Mouse (Mus musculus) lung, adult 2 months (tissue): ENCODE data around the gene Pusl1. TPM values are rescaled to one million over a fixed set of nuclear protein-coding genes. Genes with fewer than 3 reads are reported as not detected.

ENCODE experiments used
- DNase-seq: peaks from one replicate; pipeline ENCODE4 v3.0.0; 2022
- H3K4me1 ChIP-seq: fragments of 200-500 bp; 2 replicates; pipeline ENCODE4 v1.6.1; 2011; ENCODE audit warnings: low read length; ENCODE audit not compliant: control insufficient read depth, insufficient read depth
- H3K4me3 ChIP-seq: fragments of 200-500 bp; replicated peaks from 2 replicates; pipeline ENCODE3; 2011; ENCODE audit warnings: low read depth, mild to moderate bottlenecking, control low read depth, low read length; ENCODE audit errors: extremely low read depth
- CTCF ChIP-seq: fragments of 200-500 bp; IDR thresholded peaks from 2 replicates; pipeline ENCODE4 v1.5.1; 2011; ENCODE audit warnings: mild to moderate bottlenecking, low read length, control low read depth; ENCODE audit not compliant: insufficient read depth
- POLR2A ChIP-seq: fragments of 200-500 bp; IDR thresholded peaks from 2 replicates; pipeline ENCODE4 v1.6.1; 2011; ENCODE audit warnings: low read depth, mild to moderate bottlenecking, control low read depth, low read length, borderline replicate concordance; ENCODE audit errors: extremely low read depth
- WGBS: fragments of 180-500 bp; shearing (Covaris S2); methylation state at CpG from one replicate; pipeline ENCODE4 v1.1.7; 2018; 5-methylcytosine and 5-hydroxymethylcytosine counted together
- polyA plus RNA-seq: library from polyadenylated mRNA; depleted of rRNA; stranded (reverse); fragments of >200 nt; gene quantifications from 2 replicates; pipeline ENCODE4 v1.2.3, GENCODE M21; 2012

The Pusl1 gene
- polyA plus RNA-seq, 1 experiment, result 82.2 TPM

DNA sequence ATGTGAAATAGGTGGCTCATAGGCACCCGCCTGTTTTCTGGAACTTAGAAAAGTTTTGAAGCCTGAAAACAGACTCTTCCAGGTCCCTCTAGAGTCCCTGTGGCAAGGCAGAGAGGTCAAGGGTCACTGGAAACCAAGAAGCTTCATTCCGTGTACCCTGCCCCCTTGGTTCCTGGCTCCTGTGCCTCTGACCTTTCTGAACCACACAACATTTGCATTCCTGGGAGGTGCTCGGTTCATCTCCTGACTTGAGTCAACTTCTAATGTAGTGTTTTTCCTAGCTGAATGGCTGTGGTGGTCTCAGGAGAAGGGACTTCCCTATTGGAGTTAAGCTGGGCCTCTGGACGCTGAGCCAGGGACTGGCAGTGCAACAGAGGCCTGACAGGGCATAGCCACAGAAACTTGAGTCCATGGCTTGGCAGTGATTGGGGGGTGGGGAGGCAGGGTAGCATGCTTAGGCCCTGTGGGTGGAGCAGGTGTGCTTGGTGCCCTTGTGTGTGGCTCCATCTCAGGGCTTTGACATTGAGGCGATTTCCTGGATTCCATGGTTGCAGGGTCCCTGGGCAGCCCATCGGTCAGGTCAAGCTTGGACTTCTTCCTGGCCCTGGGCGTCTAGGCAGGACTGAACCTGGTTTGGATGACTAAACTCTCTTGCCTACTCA lies 43.0 kb downstream of the Pusl1 start:
- TF ChIP-seq POLR2A, result no peak
- TF ChIP-seq CTCF, result no peak
- H3K4me3 ChIP-seq, result peak overlapping the region; percentile 3
- peaks cover 19% of the 10 kb centered on the region for H3K4me1 ChIP-seq
- WGBS, result 56% methylated on average over 7 of the region's 7 CpGs
- DNase-seq, result no peak

DNA sequence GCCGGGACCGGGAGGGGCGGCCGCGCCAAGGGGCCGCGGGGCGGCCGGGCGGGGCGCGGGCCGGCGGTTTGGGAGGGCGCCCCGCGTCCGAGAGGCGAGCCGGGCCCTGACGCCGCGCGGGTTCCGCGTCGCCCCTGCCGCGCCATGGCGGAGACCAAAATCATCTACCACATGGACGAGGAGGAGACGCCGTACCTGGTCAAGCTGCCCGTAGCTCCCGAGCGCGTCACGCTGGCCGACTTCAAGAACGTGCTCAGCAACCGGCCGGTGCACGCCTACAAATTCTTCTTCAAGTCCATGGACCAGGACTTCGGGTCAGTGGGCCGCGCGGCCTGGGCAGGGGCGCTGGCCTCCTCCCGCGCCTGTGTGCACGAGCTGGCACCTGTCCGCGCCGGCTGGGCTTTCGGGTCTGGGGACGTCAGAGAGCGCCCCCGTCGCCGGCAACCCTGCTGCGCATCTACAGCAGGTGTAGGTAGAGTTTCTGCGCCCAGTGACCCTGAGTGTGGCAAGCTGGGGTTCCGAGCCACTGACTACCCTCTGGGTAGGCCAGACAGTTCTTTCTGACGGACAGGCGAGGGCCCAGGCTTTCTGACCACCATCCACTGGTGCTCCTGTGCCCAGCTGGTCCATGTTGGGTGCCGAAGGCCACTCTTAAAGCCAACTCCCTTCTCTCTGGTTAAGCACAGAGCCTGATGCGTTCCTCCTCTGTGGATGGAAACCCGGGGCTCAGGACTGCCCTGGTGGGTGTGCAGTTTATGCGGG lies 43.8 kb downstream of the Pusl1 start:
- WGBS, result 1% methylated on average over 68 of the region's 69 CpGs
- peak; percentile 56 for DNase-seq
- TF ChIP-seq POLR2A, result no peak

DNA sequence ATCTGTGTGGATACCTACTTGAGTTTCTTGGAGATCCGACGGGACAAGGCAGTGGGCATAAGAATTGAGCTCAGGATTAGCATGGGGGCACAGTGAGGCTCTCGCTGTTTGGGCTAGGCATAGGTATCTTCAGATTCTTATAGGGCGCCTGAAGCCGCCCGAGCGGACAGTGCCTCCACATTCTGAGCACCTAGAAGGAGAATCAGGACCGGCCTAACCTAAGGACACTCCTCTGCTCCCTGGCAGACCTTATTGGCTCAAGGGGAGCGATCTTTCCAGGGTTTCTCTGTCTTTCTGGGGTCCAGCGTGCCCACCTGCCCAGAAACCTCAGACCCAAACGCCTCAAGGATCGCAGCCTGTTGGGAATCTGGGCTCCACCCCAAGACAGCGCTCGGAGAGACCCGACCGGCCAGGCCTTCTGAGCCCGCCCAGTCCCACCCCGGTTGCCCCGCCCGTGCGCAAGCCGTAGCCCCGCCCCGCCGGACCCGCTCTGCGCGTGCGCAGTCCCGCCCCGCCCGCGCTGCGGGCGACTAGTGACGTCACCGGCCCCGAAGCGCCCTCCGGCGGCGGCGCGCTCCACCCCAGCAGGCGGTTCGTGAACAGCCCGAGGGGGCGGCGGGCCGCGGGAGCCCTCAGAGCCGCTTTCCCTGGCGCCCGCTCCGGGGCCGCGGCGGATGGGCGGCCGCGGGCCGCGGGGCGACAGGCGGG lies 44.6 kb downstream of the Pusl1 start, which contains the start of gene Dvl1:
TSS of gene Dvl1 (plus strand) at position 532 of the 708 bp plus-strand sequence.
- peak; percentile 87 for TF ChIP-seq POLR2A
- no peak for TF ChIP-seq CTCF

More for the DNA sequence above, 43.8 kb downstream of the Pusl1 start:
- Histone ChIP-seq H3K4me3 (peak overlapping the region; percentile 83), H3K4me1 (peaks cover 19% of the 10 kb centered on the region)

DNA sequence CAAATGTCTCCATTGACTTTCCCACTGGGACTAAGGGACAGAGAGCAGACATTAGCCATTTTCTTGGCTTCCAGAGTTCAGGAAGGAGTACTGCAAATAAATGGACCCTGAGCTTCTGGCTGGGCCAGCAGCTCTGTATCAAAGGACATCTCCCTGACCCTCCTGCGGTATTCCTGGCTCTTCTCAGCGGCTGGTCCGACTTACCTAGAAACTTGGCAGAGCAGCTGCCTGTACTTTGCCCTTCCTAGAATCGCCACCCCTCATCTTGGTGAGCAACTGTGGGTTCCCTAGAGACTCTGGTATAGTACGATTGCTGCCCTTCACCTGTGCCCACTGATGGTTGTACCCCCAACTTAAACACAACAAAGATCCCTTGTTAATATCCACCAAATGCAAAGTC lies 48.4 kb downstream of the Pusl1 start:
- Histone ChIP-seq H3K4me1 (peaks cover 21% of the 10 kb centered on the region), H3K4me3 (no peak overlapping the region)
- no peak for DNase-seq
- 89% methylated on average over 5 of the region's 5 CpGs for WGBS
- TF ChIP-seq CTCF, result no peak
- TF ChIP-seq POLR2A, result no peak

More for the DNA sequence above, 44.6 kb downstream of the Pusl1 start, which contains the start of gene Dvl1:
- WGBS, result 3% methylated on average over 62 of the region's 65 CpGs
- peak; percentile 94 for DNase-seq
- Histone ChIP-seq H3K4me3 (peak within 1 kb of the TSS; percentile 83), H3K4me1 (peaks cover 19% of the 10 kb centered on the region)

DNA sequence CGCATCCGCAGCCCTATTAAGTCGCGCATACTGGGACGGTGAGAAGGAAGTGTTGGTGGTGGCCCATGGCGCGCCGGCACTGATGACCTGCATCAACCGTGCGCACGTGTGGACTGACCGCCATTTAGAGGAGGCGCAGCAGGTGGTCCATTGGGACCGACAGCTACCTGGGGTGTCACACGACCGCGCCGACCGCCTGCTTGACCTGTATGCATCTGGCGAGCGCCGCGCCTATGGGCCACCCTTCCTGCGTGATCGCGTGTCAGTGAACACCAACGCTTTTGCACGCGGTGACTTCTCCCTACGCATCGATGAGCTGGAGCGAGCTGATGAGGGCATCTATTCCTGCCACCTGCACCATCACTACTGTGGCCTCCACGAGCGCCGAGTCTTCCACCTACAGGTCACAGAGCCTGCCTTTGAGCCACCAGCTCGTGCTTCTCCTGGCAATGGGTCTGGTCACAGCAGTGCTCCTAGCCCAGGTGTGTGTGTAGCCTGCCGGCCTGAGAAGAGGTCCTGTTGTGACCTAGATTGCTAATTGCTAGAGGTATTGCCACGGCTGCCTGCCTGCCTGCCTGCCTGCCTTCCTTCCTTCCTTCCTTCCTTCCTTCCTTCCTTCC lies 49.8 kb downstream of the Pusl1 start:
- peaks cover 22% of the 10 kb centered on the region for H3K4me1 ChIP-seq

DNA sequence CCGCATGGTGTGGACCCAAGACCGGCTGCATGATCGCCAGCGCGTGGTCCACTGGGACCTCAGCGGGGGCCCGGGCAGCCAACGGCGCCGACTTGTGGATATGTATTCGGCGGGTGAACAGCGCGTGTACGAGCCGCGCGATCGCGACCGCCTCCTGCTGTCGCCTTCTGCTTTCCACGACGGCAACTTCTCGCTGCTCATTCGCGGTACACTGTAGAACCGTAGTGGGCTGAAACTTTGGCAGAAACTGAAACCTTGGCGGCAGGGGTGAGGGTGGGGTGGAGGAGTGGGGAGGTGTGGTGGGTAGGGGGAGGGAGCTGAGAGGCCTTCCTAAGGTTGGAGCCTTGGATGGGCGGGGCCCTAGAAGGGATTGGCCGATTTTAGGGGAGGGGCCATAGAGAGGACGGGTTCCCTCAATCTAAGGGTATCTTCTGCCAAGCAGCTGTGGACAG lies 50.6 kb downstream of the Pusl1 start:
- 0 out of 2 replicates have a peak, but pooled peaks have one; percentile 5 for TF ChIP-seq CTCF
- peak; percentile 38; the same call in 1 of the 2 replicates for TF ChIP-seq POLR2A
- 2% methylated on average over 32 of the region's 32 CpGs for WGBS
- H3K4me1 ChIP-seq, result peaks cover 20% of the 10 kb centered on the region; the same call in 1 of the 2 replicates
- peak overlapping the region; percentile 93 for H3K4me3 ChIP-seq
- DNase-seq, result peak; percentile 65

More for the DNA sequence above, 49.8 kb downstream of the Pusl1 start:
- peak overlapping the region; percentile 38 for H3K4me3 ChIP-seq
- TF ChIP-seq POLR2A, result no peak
- TF ChIP-seq CTCF, result no peak
- no peak for DNase-seq
- WGBS, result 60% methylated on average over 38 of the region's 38 CpGs

- no peak for DNase-seq
- WGBS, result 17% methylated on average over 8 of the region's 8 CpGs
- Histone ChIP-seq H3K4me3 (peak overlapping the region; percentile 93), H3K4me1 (peaks cover 20% of the 10 kb centered on the region; the same call in 1 of the 2 replicates)
- TF ChIP-seq CTCF, result no peak
Observed at GRCm38 (mm10) chr4:155840076-155841002, 51.2 kb downstream of the Pusl1 start.

DNA sequence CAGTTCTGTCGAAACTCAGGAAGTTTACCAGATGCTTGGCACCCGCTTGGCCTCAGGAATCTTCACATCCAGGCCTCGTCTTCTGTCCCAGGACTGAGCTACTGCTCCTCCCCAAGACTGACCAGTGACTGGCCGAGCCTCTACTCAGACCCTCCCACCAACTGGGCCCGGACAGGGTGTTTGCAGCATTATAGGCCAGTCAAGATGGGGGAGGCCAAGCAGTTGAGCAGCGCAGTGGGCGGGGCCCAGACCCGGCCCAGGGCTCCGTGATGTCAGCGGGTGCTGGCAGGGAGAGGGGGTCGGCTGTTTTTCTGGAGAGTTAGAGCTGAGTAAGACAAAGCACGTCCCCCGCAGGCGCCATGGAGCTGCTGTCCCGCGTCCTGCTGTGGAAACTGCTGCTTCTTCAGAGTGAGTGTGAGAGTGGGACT lies 52.1 kb downstream of the Pusl1 start, which contains the start of gene Mxra8:
TSS of gene Mxra8 (plus strand) at position 198 of the 428 bp plus-strand sequence.
- Histone ChIP-seq H3K4me1 (peaks cover 20% of the 10 kb centered on the region; the same call in 1 of the 2 replicates), H3K4me3 (peak within 1 kb of the TSS; percentile 93)
- WGBS, result 12% methylated on average over 16 of the region's 16 CpGs
- peak; percentile 79 for DNase-seq
- TF ChIP-seq POLR2A (peak; percentile 67; the same call in 1 of the 2 replicates), CTCF (no peak)
